Mouse (Mus musculus): ENCODE measurements around the gene Cilp. TPM values are rescaled to one million over a fixed set of nuclear protein-coding genes. Genes with fewer than 3 reads are reported as not detected.
A peak's percentile ranks its signal among the peaks of the same experiment; 100 is the strongest.

The Cilp gene
- total RNA-seq, 2 experiments from 2014 or later = 28.8 to 105 TPM

DNA sequence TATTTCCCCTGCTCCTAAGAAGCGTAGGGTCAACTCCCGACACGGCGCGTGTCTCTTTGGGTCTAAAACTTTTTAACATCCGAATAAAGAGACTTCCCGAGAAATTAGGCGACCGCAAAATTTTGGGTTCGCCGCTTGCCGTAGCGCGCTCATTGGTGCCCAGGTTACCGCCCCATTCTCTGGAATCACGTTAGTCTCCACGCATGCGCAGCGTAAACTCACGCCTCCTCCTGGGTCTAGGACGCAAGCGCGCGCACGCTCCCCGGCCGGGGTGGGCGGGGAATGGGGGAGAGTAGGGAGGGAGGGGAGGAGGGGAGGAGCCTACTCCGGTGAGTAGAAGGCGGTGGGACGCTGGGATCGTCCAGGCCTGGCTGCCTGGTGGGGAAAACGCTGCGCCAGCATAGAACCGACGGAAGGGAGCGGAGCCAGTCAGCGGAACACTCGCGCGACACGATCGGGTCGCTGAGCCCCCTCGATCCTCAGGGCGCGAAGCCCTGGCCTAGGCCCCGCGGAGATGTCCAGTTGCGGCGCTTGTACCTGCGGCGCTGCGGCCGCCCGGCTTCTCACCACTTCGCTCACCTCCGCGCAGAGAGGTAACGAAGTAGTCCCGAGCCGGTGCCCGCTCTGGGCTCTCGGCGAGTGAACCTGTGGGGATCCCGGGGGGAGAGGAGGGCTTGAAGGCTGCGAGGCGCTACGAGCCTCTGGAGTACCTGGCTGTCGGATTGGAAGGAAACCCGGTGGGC is 29.2 kb downstream of the Cilp start, which contains the start of gene Clpx:
Gene Clpx (plus strand): TSS at position 288 of the 743 bp plus-strand sequence.
- peak; percentile 97 for DNase-seq

DNA sequence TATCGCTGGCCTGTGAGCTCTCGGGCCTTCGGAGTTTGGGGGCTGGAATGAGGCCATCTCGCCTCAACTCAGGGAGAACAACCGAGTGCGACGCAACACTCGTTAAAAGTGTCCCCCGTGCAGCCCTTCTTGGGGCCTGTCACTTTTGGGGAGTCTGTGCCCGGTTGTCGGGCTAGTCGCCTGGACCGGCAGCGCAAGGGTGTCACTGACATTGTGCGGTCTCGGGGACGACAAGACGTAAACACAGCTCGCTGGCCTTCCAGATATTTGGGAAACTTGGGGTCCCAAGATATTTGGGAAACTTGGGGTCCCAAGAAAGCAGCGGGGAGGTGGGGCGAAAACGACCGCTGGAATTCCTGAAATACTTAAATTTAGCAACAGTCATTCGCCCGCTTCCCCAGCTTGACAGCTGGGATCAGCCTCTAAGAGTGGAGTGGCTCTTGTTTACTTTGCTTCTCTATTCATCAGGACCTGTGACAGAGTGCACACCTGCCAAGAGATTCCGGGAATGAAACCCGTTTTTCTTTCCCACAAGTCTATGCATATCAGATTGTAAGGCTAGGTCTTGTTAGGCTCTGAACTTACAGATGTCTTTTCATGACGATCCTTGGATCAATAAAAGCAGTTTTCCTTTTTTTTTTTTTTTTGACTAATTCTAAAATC is 29.9 kb downstream of the Cilp start:
- DNase-seq = no peak

DNA sequence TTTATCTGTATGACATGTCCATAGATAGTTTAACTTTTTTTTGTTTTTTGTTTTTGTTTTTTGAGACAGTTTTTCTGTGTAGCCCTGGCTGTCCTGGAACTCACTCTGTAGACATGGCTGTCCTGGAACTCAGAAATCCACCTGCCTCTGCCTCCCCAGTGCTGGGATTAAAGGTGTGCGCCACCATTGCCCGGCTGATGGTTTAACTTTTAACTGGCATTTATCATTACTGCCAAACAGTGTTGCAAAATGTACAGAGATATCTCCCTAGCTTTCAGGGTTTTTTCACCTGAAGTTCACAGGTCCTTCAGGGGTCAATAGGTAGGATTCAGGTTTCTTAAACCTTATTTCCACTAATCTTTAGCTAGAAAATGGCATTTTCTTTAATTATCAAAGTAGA is 32.1 kb downstream of the Cilp start:
- no peak for DNase-seq

DNA sequence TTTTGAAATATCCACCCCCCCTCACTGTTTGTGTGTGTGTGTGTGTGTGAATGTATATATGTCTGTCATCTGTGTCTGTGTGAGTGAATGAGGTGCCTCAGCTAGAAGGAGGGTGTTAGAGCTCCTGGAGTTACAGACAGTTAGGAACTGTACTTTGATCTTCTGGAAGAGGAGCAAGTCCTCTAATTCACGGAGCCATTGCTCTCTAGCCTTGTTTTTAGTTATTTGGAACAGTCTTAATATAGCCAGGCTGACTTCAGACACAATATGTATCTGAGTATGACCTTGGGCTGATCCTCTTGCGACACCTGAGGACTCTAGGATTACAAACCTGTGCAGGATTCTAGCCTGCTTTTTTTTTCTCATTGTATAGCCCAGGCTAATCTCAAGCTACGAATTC is 33.8 kb downstream of the Cilp start:
- no peak for DNase-seq

DNA sequence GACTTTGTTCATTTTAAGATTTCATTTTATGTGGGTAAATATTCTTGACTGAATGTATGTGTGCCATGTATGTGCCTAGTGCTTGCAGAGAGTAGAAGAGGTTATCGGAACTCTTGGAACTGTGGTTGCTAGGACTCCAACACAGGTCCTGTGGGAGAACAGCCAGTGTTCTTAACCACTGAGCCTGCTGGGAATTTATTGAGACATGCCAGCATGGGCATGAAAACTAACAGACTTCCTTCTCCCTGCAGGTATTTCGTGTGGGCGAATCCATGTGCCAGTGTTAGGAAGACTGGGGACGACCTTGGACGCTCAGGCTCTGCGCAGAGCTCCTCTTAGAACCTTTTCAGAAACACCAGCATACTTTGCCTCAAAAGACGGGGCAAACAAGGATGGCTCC is 34.7 kb downstream of the Cilp start:
- DNase-seq = no peak

DNA sequence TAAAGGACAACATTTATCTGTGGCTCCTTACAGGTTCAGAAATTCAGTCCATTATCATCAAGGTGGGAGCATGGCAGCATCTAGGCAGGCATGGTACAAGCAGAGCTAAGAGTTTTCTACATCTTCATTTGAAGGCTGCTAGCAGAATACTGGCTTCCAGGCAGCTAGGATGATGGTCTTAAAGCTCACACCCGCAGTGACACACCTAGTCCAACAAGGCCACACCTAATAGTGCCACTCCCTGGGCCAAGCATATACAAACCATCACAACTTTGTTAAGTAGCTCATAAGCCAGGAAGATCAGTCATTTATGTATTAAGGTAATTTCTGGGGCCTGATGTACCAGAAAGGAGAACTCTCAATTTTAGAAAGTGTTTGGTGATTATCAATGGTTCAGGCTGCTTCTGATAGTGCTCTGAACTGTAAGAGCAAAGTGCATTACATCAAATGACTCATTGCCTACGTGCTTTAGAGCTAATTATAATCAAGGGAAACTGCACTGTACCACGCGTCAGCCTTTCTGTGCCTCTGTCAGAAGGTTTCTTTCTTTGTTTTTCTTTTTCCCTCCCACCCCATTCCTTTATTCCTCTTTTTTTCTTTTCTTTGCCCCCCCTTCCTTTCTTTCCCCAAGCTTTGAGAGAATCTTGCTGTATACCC is 37.5 kb downstream of the Cilp start:
- no peak for DNase-seq

DNA sequence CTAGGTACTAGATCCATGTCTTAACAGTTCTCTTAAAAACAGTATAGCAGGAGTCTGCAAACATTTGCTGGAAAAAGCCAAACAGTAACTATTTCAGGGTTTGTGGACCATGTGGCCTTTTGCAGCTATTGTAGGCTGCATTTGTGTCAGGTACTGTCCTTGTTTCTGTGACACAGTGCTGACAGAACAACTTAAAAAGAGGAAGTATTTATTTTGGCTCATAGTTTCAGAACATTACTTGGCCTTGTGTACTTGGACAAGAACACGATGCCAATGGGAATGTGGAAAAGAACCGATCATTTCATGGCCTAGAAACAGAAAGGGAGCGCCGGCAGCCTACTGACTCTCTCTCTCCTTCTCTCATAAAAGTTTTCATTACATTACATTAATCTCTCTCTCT is 38.6 kb downstream of the Cilp start:
- no peak for DNase-seq

DNA sequence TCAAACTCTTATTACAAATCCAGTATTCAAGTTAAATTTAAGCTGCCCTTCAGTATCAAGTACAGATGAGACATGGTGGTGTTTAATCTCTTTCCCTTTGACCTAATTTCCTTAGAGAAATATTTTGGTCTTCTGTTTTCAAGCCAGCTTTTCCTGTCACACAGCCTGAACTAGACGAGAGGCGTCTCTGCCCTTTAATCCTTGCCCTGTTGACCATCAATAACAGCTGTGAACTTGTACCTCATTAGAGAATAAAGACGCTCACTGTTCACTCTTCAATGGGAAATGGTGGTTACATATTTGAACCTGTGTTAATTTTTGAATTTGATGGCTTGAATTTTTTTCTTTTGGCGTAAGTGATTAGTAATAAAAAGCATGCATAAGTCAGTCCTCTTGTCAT is 39.3 kb downstream of the Cilp start:
- DNase-seq = no peak

DNA sequence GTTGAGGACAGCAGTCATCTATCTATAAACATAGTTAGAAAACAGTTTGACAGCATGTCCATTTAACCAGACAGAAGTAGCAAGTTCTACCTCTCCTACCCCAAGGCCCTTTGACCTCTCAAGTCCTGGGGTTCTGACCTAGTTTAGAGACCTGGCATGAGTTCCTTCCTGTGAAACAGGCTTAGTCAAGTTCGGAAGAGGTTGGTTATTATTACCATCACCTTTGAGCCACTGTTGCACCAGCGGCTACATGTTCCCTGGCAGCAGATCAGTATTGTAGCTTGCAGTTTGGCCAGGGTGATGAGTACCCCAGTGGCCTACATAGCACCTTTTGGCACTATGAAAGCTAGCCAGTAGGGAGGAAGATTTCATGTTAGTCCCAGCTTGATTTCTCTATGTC is 41.7 kb downstream of the Cilp start:
- peak; percentile 10 for DNase-seq

DNA sequence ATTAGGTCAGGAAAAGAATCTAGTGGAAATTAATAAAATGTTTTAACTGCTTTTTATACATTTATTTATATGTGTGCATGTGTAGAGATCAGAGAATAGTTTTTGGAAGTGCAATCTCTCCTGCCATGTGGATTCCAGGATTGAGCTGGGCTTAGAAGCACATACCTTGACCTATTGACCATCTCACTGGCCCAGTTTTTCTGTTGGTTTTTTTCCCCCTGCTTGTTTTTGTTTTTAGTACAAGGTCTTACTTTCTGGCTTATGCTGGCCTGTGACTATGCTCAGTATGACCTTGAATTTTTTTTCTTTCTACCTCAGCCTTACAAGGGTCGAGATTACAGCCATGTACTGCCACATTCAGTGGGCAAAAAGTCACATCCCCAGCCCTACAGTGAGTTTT is 43.0 kb downstream of the Cilp start:
- no peak for DNase-seq

DNA sequence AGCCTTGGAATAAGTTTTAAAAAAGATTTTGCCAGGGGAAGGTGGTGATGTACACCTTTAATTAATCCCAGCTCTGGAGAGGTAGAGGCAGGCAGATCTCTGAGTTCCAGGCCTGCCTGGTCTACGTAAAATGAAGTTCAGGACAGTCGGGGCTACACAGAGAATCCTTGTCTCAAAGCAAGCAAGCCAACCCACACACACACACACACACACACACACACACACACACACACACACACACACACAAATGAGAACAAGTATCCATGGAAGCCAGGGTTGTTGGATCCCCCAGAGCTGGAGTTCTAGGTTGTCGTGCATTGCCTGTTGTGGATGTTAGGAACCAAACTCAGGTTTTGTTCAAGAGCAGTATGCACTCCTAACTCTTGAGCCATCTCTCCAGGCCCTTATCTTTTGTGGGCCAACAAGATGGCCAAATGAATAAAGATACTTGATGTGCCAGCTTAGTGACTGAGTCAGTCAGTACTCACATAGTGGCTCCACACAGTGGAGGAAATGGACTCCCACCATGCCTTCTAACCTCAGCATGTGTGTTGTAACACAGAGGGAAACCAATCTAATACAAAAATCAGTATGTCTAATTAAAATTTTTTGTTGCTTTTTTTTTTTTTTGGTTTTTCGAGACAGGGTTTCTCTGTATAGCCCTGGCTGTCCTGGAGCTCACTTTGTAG is 47.8 kb downstream of the Cilp start:
- DNase-seq = no peak

DNA sequence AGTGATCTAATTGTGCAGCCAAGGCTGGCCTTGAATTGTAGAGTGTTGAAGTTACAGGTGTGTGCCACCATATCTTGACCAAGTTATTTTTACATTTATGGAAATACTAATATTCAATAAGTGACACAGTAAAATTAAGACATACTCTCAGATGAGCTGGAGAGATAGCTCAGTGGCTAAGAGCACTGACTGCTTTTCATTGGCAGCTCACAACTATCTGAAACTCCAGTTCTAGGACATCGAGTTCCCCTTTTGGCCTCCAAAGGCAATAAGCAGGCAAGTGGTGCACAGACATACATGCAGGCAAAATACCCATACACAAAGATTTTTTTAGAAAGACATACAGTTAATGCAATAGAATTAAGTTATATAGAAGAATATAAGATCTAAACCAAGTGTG is 48.9 kb downstream of the Cilp start:
- DNase-seq = no peak

DNA sequence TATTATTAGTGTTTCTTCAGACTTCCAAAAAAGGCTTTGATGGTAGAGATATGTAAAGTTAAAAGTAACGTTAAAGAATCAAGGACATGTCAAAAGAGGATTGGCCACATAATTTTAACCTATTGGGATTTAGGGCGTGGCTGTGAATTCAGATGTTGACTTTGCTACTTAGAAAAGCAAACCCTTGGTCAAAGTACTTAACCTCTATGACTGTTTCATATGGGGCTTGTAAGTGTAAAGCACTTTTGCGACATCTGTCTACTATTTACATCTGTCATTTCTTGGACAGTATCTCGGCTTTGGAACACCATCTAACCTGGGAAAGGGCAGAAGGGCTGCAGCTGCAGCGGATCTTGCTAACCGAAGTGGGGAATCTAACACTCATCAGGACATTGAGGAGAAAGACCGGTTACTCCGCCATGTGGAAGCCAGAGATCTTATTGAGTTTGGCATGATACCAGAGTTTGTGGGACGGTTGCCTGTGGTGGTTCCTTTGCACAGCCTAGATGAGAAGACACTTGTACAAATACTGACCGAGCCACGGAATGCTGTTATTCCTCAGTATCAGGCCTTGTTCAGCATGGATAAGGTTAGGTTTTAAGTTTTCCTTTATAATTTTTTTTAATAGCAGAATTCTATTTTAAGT is 57.4 kb downstream of the Cilp start:
- DNase-seq = no peak

DNA sequence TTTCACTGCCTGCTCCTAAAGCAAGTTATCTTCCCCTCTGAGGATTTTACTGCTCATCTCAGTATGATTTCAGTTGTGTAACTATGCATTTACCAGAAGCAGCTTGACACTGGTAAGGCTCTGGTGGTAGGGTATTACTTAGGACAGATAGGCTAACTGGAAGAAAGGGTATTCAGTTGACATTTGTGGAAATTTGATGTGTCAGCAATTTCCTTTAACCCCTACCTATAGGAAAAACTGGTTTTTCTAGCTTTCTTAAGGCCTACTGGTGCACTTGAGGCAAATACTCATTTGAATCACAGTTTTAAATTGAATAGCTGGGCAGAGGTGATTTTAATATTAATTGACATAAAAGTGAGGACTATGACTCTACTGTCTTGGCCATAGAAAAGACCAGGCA is 61.0 kb downstream of the Cilp start:
- no peak for DNase-seq

DNA sequence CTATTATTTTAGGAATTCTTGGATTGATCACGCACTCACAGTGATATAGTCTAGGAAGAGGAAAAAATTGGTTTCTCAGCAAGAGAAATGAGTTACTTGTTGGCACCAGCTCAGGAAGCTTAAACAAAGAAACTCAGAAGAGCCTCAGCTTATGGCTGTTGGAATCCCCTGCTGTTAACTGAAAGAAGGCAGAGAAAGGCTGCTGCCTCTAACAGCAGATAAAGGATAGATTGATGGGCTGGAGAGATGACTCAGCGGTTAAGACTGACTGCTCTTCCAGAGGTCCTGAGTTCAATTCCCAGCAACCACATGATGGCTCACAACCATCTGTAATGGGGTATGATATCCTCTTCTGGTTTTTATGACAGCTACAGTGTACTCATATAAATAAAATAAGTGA is 62.4 kb downstream of the Cilp start:
- DNase-seq = no peak

Other genes with a start within 250 kb of the Cilp start
- gene Hacd3, start 243.5 kb upstream of the Cilp start, total RNA-seq (2021) = 10 to 100 TPM in 1 of 2 experiments, 1 to 10 TPM in 1; 8.2 to 11.9 TPM
- gene Dpp8, start 232.8 kb upstream of the Cilp start, total RNA-seq (2021) = 100 to 1,000 TPM; 101 to 128 TPM
- gene Igdcc4, start 163.7 kb upstream of the Cilp start, total RNA-seq (2021) = 10 to 100 TPM; 26.4 to 27.3 TPM
- under 1 TPM; 0.21 to 0.33 TPM for gene Igdcc3, start 124.0 kb upstream of the Cilp start, total RNA-seq (2021)
- 1 to 10 TPM; 3.8 to 5.3 TPM for gene Parp16, start 69.8 kb upstream of the Cilp start, total RNA-seq (2021)
- 10 to 100 TPM; 44.9 to 60.0 TPM for gene Clpx, start 29.1 kb downstream of the Cilp start, total RNA-seq (2021)
- 10 to 100 TPM; 10.1 to 12.7 TPM for gene Pdcd7, start 80.9 kb downstream of the Cilp start, total RNA-seq (2021)
- gene Ubap1l, start 95.9 kb downstream of the Cilp start, total RNA-seq (2021) = under 1 TPM; 0.20 to 0.64 TPM
- 10 to 100 TPM; 10.3 to 11.6 TPM for gene Kbtbd13, start 126.5 kb downstream of the Cilp start, total RNA-seq (2021)
- 1 to 10 TPM; 3.1 to 4.4 TPM for gene Rasl12, start 133.3 kb downstream of the Cilp start, total RNA-seq (2021)
- gene Slc51b, start 157.8 kb downstream of the Cilp start, total RNA-seq (2021) = not detected
- 1 to 10 TPM; 5.0 to 5.3 TPM for gene Mtfmt, start 170.6 kb downstream of the Cilp start, total RNA-seq (2021)
- gene Spg21, start 195.8 kb downstream of the Cilp start, total RNA-seq (2021) = 10 to 100 TPM in 1 of 2 experiments, 1 to 10 TPM in 1; 6.4 to 10.8 TPM

Data from gastrocnemius, postnatal 25 days (tissue).